13 mouse cellular contexts compared by ENCODE assay signal in genomic region chr9:68942595-68943011, GRCm38 (mm10).
A peak's percentile ranks its signal among the peaks of the same experiment; 100 is the strongest.
DNase-seq lines count a peak whose midpoint lies in the region; ATAC-seq and TF ChIP-seq lines count a peak whose summit lies in the region.
"Had no signal": no experiment of that assay in that cellular context is flagged by ENCODE, and none has a peak within 500 bp of the region (broad histone marks: within the 10 kb centered on the region; RNA-seq: fewer than 3 reads in every experiment).

No protein-coding gene starts in this region.

- TF ChIP-seq CTCF in stomach, postnatal 0 days (IDR thresholded peaks at IDR 0.05; ENCODE audit: low read depth) = no peak

- TF ChIP-seq EP300 in stomach, postnatal 0 days (optimal IDR thresholded peaks at IDR 0.05) = no peak

- H3K4me3 ChIP-seq in stomach, embryonic 16.5 days (replicated peaks; ENCODE audit: low read length) = no peak overlapping the region
- no peak overlapping the region for H3K4me3 ChIP-seq in stomach, postnatal 0 days (ENCODE audit: low read depth, low read length)
- H3K4me3 ChIP-seq in embryonic facial prominence, embryonic 13.5 days = no peak overlapping the region
- H3K4me3 ChIP-seq: heart, embryonic 10.5 days; hindbrain, embryonic 15.5 days; midbrain, embryonic 10.5 days; neural tube, embryonic 13.5 days had no signal

- H3K9me3 ChIP-seq in stomach, embryonic 16.5 days (replicated peaks; ENCODE audit: control insufficient read depth, low read length) = no peaks in the 10 kb centered on the region
- no peaks in the 10 kb centered on the region for H3K9me3 ChIP-seq in stomach, postnatal 0 days (ENCODE audit: control insufficient read depth, low read length)
- no peaks in the 10 kb centered on the region for H3K9me3 ChIP-seq in embryonic facial prominence, embryonic 13.5 days
- H3K9me3 ChIP-seq: heart, embryonic 10.5 days; hindbrain, embryonic 15.5 days; midbrain, embryonic 10.5 days; neural tube, embryonic 13.5 days had no signal

- peaks cover 4% of the 10 kb centered on the region; the same call in 1 of the 2 replicates for H3K4me1 ChIP-seq in stomach, embryonic 16.5 days (ENCODE audit: control insufficient read depth, insufficient read depth, low read length)
- H3K4me1 ChIP-seq in stomach, postnatal 0 days (replicated peaks; ENCODE audit: control insufficient read depth, insufficient read depth) = no peaks in the 10 kb centered on the region
- peaks cover 39% of the 10 kb centered on the region for H3K4me1 ChIP-seq in embryonic facial prominence, embryonic 13.5 days

- no peak overlapping the region for H3K27ac ChIP-seq in stomach, embryonic 16.5 days (ENCODE audit: low read length)
- H3K27ac ChIP-seq in stomach, postnatal 0 days (replicated peaks) = no peak overlapping the region
- peak overlapping the region; percentile 68 for H3K27ac ChIP-seq in embryonic facial prominence, embryonic 13.5 days
- H3K27ac ChIP-seq: heart, embryonic 10.5 days; hindbrain, embryonic 15.5 days; midbrain, embryonic 10.5 days; neural tube, embryonic 13.5 days had no signal

- no peak overlapping the region for H3K4me2 ChIP-seq in stomach, embryonic 16.5 days (ENCODE audit: low read depth, low read length)
- no peak overlapping the region for H3K4me2 ChIP-seq in stomach, postnatal 0 days (replicated peaks; ENCODE audit: low read depth)
- H3K4me2 ChIP-seq in embryonic facial prominence, embryonic 13.5 days = no peak overlapping the region
- H3K4me2 ChIP-seq: hindbrain, embryonic 15.5 days; neural tube, embryonic 13.5 days had no signal

- peak; percentile 23 for DNase-seq in gastrocnemius, postnatal 25 days
- no peak for DNase-seq in gastrocnemius, postnatal 36 days
- no peak for DNase-seq in stomach, postnatal 0 days (ENCODE audit: low spot score)
- peak; percentile 21 for DNase-seq in skeletal muscle tissue, adult 2 months (ENCODE audit: low read depth, low spot score)
- no peak for DNase-seq in ovary, postnatal 14 days (ENCODE audit: low spot score)
- no peak for DNase-seq in heart, adult 8-10 months (ENCODE audit: low spot score)
- DNase-seq: right cerebral cortex, postnatal 25 days had no signal

- H3K27me3 ChIP-seq in stomach, embryonic 16.5 days (ENCODE audit: control insufficient read depth, insufficient read depth, low read length) = no peaks in the 10 kb centered on the region
- H3K27me3 ChIP-seq in stomach, postnatal 0 days (ENCODE audit: control insufficient read depth, insufficient read depth, low read length) = no peaks in the 10 kb centered on the region
- 0 out of 2 replicates have a peak, but pooled peaks cover 6% of the 10 kb centered on the region for H3K27me3 ChIP-seq in embryonic facial prominence, embryonic 13.5 days
- H3K27me3 ChIP-seq: hindbrain, embryonic 15.5 days; neural tube, embryonic 13.5 days had no signal

- no peaks in the 10 kb centered on the region for H3K36me3 ChIP-seq in stomach, embryonic 16.5 days (ENCODE audit: control insufficient read depth, insufficient read depth, low read length)
- no peaks in the 10 kb centered on the region for H3K36me3 ChIP-seq in stomach, postnatal 0 days (ENCODE audit: control insufficient read depth, insufficient read depth, low read length)
- no peaks in the 10 kb centered on the region for H3K36me3 ChIP-seq in embryonic facial prominence, embryonic 13.5 days
- H3K36me3 ChIP-seq: heart, embryonic 10.5 days; hindbrain, embryonic 15.5 days; midbrain, embryonic 10.5 days; neural tube, embryonic 13.5 days had no signal

- 71% methylated on average over 4 of the region's 4 CpGs for WGBS in stomach, embryonic 16.5 days
- WGBS in stomach, postnatal 0 days = 60% methylated on average over 4 of the region's 4 CpGs
- 17% methylated on average over 4 of the region's 4 CpGs for WGBS in embryonic facial prominence, embryonic 13.5 days

- ATAC-seq in stomach, embryonic 16.5 days (ENCODE audit: insufficient read depth, low FRiP score) = 0 out of 2 replicates have a peak, but pooled peaks have one; percentile 56
- no peak for ATAC-seq in stomach, postnatal 0 days (ENCODE audit: low FRiP score, low TSS enrichment)
- ATAC-seq in embryonic facial prominence, embryonic 13.5 days (ENCODE audit: insufficient number of reproducible peaks, insufficient read depth, low FRiP score, low TSS enrichment, low read depth) = peak; percentile 87

- no peak overlapping the region for H3K9ac ChIP-seq in stomach, embryonic 16.5 days (ENCODE audit: low read length)
- H3K9ac ChIP-seq in stomach, postnatal 0 days (ENCODE audit: low read length) = no peak overlapping the region
- H3K9ac ChIP-seq in embryonic facial prominence, embryonic 13.5 days = no peak overlapping the region
- H3K9ac ChIP-seq: hindbrain, embryonic 15.5 days; neural tube, embryonic 13.5 days had no signal

- intact Hi-C loops in gastrocnemius, postnatal 36 days (cut with DNase I) = no loop called here

Comparison
In these comparisons a context has a peak if more than half of its experiments do, and no peak if none do; other contexts are left out.
1. DNase-seq: peak in gastrocnemius, postnatal 25 days (single experiment) and skeletal muscle tissue, adult 2 months (single experiment); none in gastrocnemius, postnatal 36 days (0 of 2), stomach, postnatal 0 days (single experiment), ovary, postnatal 14 days (single experiment) and heart, adult 8-10 months (single experiment).